Mouse (Mus musculus) adrenal gland, adult 2 months (tissue): Measurements from ENCODE around the gene Polr2a. TPM values are rescaled to one million over a fixed set of nuclear protein-coding genes. Genes with fewer than 3 reads are reported as not detected.

Source experiments
- DNase-seq: peaks from one replicate; pipeline ENCODE4 v3.0.0; 2021
- polyA plus RNA-seq: library from polyadenylated mRNA; depleted of rRNA; stranded (reverse); fragments of >200 nt; gene quantifications from 2 replicates; pipeline ENCODE4 v1.2.3, GENCODE M21; 2012
- total RNA-seq, 2 experiments: library from RNA; stranded (reverse); gene quantifications; 2 replicates each; pipeline ENCODE4 v1.2.3; 2021

Polr2a gene
- total and polyA plus RNA-seq, 3 experiments = 38.3 to 77.9 (median 71.4) TPM

DNA sequence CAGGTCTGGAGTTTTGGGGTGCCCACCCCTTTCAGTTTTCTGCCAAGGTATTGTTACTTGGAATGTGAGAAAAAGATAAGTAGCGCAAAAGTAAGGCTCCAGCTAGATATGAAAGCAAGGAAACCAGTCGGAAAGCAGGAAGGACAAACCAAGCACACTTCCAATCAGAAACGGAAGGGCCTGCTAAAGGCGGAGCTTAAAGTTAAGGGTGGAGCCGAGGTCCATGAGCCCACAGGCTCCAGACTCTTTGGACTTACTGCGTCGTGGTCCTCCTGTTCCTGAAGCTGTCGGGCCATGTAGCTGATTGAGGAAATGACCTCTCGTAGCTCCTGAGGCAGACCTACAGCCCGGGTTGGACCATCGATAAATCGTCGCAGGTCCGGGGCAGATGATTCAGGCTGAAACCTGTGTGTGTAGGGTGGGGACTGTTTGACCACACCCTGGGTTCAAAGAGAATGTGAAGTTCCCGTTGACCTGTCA lies 26.4 kb upstream of the Polr2a start:
- DNase-seq = peak; percentile 61

DNA sequence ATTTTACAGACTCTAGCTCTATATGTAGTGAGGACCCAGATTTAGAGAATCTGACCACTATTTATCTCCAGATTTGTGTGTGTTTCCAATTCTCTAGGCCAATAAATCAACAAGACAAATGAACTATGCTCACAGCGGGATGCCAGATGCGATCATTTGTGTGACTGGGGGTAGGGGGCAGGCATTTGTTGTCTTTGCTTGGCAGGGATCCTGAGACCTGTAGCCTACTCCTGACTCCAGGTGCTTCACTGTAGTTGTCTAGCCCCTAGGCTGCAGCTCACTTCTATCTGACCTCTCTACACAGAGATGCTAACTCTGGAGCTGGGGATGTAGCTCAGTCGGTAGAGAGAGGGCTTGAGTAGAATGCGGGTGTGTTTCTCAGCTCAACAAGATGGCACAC lies 23.4 kb upstream of the Polr2a start:
- DNase-seq = no peak

GRCm38 (mm10) chr11:69778985-69779384 lies 20.5 kb upstream of the Polr2a start:
- no peak for DNase-seq

DNA sequence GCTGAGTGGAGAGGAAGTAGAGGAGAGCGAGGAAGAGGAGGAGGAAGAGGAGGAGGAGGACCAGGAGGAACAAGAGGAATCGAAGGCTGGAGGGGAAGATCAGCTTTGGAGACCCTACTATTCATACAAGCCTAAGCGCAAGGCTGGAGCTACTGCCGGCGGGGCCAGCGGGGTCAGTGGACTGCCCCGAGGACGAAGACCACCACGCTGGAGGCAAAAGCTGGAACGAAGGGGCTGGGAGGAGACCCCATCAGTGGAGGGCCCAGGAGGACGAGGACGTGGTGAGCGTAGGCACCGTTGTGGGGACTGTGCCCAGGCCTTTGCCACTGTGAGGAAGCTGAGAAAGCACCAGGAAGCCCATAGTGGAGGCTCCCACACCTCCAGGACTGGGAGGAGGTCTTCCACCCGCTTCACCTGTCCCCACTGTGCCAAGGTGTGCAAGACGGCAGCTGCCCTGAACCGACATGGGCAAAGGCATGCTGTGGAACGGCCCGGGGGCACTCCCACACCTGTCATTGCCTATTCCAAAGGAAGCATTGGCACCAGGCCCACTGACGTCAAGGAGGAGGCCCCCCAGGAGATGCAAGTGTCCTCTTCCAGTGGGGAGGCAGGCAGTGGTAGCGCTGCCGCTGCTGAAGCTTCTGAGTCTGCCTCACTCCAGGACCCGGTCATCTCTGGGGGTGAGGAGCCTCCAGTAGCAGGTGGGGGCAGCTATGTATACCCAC lies 20.0 kb upstream of the Polr2a start:
- no peak for DNase-seq

DNA sequence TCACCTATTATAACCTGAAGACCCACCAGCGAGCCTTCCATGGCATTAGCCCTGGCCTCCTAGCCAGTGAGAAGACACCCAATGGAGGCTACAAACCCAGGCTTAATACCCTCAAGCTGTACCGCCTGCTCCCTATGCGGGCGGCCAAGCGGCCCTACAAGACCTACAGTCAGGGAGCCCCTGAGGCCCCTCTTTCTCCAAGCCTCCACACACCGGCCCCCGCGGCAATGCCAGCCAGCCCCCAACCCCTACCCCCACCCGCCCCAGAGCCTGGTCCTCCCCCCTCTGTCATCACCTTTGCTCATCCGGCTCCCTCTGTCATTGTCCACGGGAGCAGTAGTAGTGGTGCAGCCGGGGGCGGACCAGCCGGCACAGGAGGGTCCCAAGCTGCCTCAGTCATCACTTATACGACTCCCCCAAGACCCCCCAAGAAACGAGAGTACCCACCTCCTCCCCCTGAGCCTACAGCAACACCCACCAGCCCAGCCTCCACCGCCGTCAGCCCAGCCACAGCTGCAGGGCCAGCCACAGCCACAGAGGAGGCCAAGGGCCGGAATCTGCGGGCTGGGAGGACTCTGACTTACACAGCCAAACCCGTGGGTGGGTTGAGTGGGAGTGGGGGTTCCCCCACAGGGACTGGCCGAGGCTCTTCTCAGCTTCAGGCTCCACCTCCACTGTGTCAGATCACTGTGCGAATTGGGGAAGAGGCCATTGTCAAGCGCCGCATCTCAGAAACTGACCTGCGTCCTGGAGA lies 19.2 kb upstream of the Polr2a start:
- no peak for DNase-seq

GRCm38 (mm10) chr11:69776488-69776887 lies 18.1 kb upstream of the Polr2a start:
- DNase-seq = no peak

DNA sequence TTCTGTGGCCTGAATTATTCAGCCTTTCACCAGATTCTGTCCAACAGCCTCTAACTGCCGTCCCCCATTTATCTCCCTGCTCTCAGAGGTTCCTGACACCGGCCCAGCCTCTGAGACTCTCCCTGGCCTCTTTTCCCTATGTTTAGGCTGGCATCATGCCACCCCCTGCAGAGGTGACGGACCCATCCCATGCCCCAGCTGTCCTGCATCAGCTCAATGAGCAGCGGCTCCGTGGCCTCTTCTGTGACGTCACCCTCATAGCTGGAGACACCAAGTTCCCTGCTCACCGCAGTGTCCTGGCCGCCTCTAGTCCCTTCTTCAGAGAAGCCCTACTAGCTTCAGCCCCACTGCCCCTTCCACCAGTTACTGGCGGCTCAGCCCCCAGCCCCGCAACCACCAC lies 17.3 kb upstream of the Polr2a start:
- no peak for DNase-seq

GRCm38 (mm10) chr11:69774961-69775360 lies 16.5 kb upstream of the Polr2a start:
- DNase-seq = no peak

GRCm38 (mm10) chr11:69767625-69767909 lies 9.1 kb upstream of the Polr2a start:
- DNase-seq = no peak

DNA sequence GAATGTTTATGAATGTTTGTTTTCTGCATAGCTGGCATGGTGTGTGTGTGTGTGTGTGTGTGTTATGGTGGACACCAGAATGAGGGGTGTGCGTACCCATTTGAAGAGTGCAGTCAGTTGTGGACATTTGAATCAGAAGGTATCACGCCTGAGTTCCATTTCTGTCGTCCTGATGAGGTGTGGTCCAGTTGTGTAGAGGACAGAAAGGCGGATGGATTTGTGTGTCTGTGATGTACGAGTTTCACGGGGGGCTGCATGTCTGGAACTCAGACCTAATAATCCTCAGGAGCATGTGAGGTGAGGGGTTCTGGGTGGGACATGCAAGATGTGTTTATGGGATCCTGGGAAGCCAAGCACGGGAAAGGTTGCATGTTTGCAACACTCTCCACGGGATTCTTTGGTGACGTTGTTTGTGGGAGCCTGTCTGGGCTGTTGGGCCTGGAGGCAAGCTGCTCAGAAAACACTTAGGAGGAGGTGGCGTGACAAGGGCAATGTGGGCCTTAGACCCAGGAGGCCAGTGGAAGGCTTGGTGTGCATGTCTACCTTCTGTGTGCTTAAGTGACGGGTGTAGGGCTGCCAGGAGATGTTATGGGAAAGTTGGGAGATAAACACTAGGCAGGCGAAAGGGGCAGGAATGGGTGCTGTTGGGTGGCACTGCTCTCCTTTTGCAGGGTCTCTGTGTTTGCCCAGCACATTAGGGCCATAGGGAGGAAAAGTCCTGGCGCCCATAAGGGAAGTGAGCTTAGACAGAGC lies 8.6 kb upstream of the Polr2a start:
- no peak for DNase-seq

DNA sequence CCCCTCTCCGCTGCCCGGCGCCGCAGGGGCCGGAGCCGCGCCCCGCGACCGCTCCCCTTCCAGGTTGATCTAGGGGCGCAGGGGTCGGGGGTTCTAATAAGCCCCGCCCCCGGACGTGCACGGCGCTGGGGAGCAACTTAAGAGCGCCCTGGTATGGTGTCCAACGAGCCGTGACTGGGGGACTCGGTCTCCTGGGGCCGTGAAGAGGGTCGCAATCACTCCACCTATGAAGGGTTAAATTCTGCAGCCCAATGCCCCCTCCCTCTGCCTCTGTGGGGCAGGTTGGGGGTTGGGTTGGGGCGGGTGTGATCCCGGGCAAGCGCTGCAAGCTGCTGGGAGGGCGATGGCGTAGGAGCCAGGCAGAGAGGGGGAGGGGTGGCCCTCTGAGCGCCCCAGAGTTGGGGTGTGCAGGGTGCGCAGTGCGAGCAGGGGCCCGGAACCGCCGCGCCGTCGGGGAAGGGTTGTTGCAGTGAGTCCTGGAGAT lies 7.7 kb upstream of the Polr2a start:
- DNase-seq = peak; percentile 88

GRCm38 (mm10) chr11:69765221-69766125 lies 7.0 kb upstream of the Polr2a start, which contains the start of gene Zbtb4:
TSS of gene Zbtb4 (plus strand) at chr11:69765912.
- peak; percentile 71 for DNase-seq

DNA sequence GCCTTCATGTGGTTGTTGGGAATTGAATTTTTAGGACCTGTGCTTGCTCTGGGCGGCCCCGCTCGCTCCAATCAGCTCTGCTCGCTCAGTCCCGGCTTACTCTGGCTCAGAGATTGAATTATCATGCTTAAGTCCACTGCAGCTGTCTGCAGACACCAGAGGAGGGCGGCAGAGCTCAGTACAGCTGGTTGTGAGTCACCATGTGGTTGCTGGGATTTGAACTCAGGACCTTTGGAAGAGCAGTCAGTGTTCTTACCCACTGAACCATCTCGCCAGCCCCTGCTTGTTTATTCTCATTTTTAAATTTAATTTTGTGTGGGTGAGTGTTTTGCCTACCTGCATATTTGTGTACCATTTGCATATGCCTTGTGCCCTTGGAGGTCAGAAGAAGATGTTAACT lies 5.1 kb upstream of the Polr2a start:
- no peak for DNase-seq

- no peak for DNase-seq
These were observed 3.4 kb upstream of the Polr2a start, which contains the start of gene Slc35g3 for GRCm38 (mm10) chr11:69761868-69762267. TSS of gene Slc35g3 (minus strand) at chr11:69761968.

GRCm38 (mm10) chr11:69760901-69761200 lies 2.4 kb upstream of the Polr2a start:
- DNase-seq = no peak

- DNase-seq = no peak
These were observed 1.9 kb upstream of the Polr2a start for GRCm38 (mm10) chr11:69760160-69760900.

- peak; percentile 92 for DNase-seq
These were observed 709 bp upstream of the Polr2a start for GRCm38 (mm10) chr11:69758971-69759721.

DNA sequence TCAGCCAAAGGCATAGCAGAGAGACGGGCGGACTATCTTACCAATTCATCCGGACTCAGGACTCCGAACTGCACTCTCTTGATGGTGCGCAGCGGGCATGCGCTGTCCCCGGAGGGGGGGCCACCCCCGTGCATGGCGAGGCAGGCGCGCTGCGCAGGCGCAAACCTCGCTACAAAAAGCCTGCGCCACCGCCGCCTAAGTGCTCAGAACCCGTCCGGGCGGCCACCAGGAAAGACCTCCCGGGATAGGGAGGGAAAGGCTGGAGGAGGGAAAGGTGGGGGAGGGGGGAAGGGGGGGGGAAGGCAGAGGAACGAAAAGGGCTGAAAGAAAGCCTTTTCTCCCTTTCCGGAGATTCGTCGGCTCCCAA lies 364 bp downstream of the Polr2a start:
- DNase-seq = peak; percentile 99

GRCm38 (mm10) chr11:69757303-69758089 lies 941 bp downstream of the Polr2a start:
- no peak for DNase-seq
